Comparison of ENCODE assay signal across 13 mouse cellular contexts in genomic region chr13:96269946-96270345, GRCm38 (mm10).
"Had no signal": no experiment of that assay in that cellular context is flagged by ENCODE, and none has a peak within 500 bp of the region (broad histone marks: within the 10 kb centered on the region; RNA-seq: fewer than 3 reads in every experiment).

No protein-coding gene starts in this region.

- H3K27ac ChIP-seq: layer of hippocampus, adult 2 months; limb, embryonic 13.5 days; liver, embryonic 14.5 days; midbrain, embryonic 13.5 days; stomach, embryonic 15.5 days had no signal

- H3K9ac ChIP-seq: limb, embryonic 13.5 days; liver, embryonic 14.5 days; midbrain, embryonic 13.5 days; stomach, embryonic 15.5 days had no signal

- H3K4me1 ChIP-seq: limb, embryonic 13.5 days; midbrain, embryonic 13.5 days; stomach, embryonic 15.5 days had no signal

- H3K4me3 ChIP-seq: layer of hippocampus, adult 2 months; limb, embryonic 13.5 days; midbrain, embryonic 13.5 days; stomach, embryonic 15.5 days had no signal

- H3K36me3 ChIP-seq: limb, embryonic 13.5 days; midbrain, embryonic 13.5 days; stomach, embryonic 15.5 days had no signal

- ATAC-seq: midbrain, embryonic 13.5 days had no signal

- DNase-seq: kidney, postnatal 10 days; kidney, postnatal 4 days; left cerebral cortex, postnatal 4 days; lung, adult 18-20 months; right cerebral cortex, adult 18-20 months; right cerebral cortex, postnatal 4 days; thymus, adult 2 months; thymus, postnatal 25 days had no signal

- H3K27me3 ChIP-seq: limb, embryonic 13.5 days; midbrain, embryonic 13.5 days; stomach, embryonic 15.5 days had no signal

- H3K9me3 ChIP-seq: limb, embryonic 13.5 days; midbrain, embryonic 13.5 days; stomach, embryonic 15.5 days had no signal

- H3K4me2 ChIP-seq: limb, embryonic 13.5 days; midbrain, embryonic 13.5 days; stomach, embryonic 15.5 days had no signal
